Mouse (Mus musculus): ENCODE results near the gene Hfe. TPM values are rescaled to one million over a fixed set of nuclear protein-coding genes. Genes with fewer than 3 reads are reported as not detected.

Hfe gene
- polyA plus RNA-seq, 1 experiment from 2014 or later, result 7.9 TPM

DNA sequence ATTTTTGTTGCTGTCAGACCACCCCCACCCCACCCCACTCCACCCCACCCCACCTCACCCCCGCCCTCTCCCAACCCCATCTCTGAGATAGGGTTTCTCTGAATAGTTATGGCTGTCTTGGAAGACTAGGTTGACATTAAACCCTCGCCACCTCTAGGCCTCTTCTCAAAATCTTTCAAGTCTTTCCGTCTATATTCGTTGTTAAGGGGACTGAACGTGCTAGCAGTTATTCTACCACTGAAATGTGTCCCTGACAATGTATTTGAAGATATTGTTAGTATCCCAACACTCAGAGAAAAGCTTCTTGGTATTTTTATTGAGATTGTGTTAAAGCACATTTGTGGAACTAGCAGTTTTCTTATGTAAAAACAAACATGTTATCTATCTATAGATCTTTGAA lies 30.3 kb upstream of the Hfe start:
- Histone ChIP-seq H3K27me3 (replicated peaks) (no peaks in the 10 kb centered on the region), H3K4me1 (replicated peaks) (no peaks in the 10 kb centered on the region), H3K27ac (no peak overlapping the region), H3K9me3 (no peaks in the 10 kb centered on the region), H3K4me2 (replicated peaks) (peak overlapping the region; percentile 94), H3K4me3 (replicated peaks) (no peak overlapping the region), H3K9ac (no peak overlapping the region), H3K36me3 (no peaks in the 10 kb centered on the region)
- no peak for ATAC-seq
- WGBS, result 63% methylated on average over 5 of the region's 5 CpGs

- 19% methylated on average over 13 of the region's 13 CpGs for WGBS
- ATAC-seq, result no peak
- H3K27me3 ChIP-seq (replicated peaks), result no peaks in the 10 kb centered on the region
These were observed 29.7 kb upstream of the Hfe start for GRCm38 (mm10) chr13:23740256-23740840.

GRCm38 (mm10) chr13:23739922-23740252 lies 29.2 kb upstream of the Hfe start:
- peak overlapping the region; percentile 99 for H3K27ac ChIP-seq
- H3K27me3 ChIP-seq (replicated peaks), result no peaks in the 10 kb centered on the region
- peak overlapping the region; percentile 94 for H3K4me2 ChIP-seq (replicated peaks)
- peak overlapping the region; percentile 59 for H3K4me3 ChIP-seq (replicated peaks)
- H3K9me3 ChIP-seq, result no peaks in the 10 kb centered on the region
- H3K36me3 ChIP-seq, result no peaks in the 10 kb centered on the region
- ATAC-seq, result no peak
- under 1% methylated on average over 14 of the region's 14 CpGs for WGBS
- peak overlapping the region; percentile 91 for H3K9ac ChIP-seq
- H3K4me1 ChIP-seq (replicated peaks), result no peaks in the 10 kb centered on the region

More at GRCm38 (mm10) chr13:23740256-23740840, 29.7 kb upstream of the Hfe start:
- Histone ChIP-seq H3K36me3 (no peaks in the 10 kb centered on the region), H3K9ac (peak overlapping the region; percentile 91), H3K4me1 (replicated peaks) (no peaks in the 10 kb centered on the region), H3K4me2 (replicated peaks) (peak overlapping the region; percentile 94), H3K27ac (peak overlapping the region; percentile 99), H3K9me3 (no peaks in the 10 kb centered on the region), H3K4me3 (replicated peaks) (peak overlapping the region; percentile 59)

- H3K9ac ChIP-seq, result peak overlapping the region; percentile 91
- H3K4me1 ChIP-seq (replicated peaks), result no peaks in the 10 kb centered on the region
- ATAC-seq, result peak; percentile 90
- H3K9me3 ChIP-seq, result no peaks in the 10 kb centered on the region
- H3K27me3 ChIP-seq (replicated peaks), result no peaks in the 10 kb centered on the region
- H3K27ac ChIP-seq, result peak overlapping the region; percentile 99
- whole genome bisulfite sequencing, result under 1% methylated on average over 39 of the region's 39 CpGs
- no peaks in the 10 kb centered on the region for H3K36me3 ChIP-seq
- peak overlapping the region; percentile 94 for H3K4me2 ChIP-seq (replicated peaks)
- H3K4me3 ChIP-seq (replicated peaks), result peak overlapping the region; percentile 59
These were observed 28.6 kb upstream of the Hfe start for GRCm38 (mm10) chr13:23739069-23739921.

DNA sequence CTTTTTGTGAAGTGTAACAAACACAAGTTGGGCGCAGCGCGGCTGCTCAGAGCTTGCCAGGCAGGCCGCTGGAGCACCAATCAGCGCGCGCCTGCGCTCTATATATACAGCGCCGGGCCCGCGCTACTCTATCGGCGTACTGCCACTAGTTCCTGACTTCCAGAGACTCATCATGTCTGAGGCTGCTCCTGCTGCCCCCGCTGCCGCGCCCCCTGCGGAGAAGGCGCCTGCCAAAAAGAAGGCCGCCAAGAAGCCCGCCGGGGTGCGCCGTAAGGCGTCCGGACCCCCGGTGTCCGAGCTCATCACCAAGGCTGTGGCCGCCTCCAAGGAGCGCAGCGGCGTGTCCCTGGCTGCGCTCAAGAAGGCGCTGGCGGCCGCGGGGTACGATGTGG lies 28.0 kb upstream of the Hfe start, which contains the start of gene Hist1h1c:
Hist1h1c (plus strand) TSS at position 132 of the 392 bp plus-strand sequence.
- ATAC-seq, result peak; percentile 93
- Histone ChIP-seq H3K4me3 (replicated peaks) (peak within 1 kb of the TSS; percentile 59), H3K4me1 (replicated peaks) (no peaks in the 10 kb centered on the region), H3K27me3 (replicated peaks) (no peaks in the 10 kb centered on the region), H3K9ac (peak within 1 kb of the TSS; percentile 91), H3K27ac (peak within 1 kb of the TSS; percentile 99), H3K9me3 (no peaks in the 10 kb centered on the region), H3K36me3 (no peaks in the 10 kb centered on the region), H3K4me2 (replicated peaks) (peak within 1 kb of the TSS; percentile 94)
- 0% methylated on average over 38 of the region's 38 CpGs for WGBS

DNA sequence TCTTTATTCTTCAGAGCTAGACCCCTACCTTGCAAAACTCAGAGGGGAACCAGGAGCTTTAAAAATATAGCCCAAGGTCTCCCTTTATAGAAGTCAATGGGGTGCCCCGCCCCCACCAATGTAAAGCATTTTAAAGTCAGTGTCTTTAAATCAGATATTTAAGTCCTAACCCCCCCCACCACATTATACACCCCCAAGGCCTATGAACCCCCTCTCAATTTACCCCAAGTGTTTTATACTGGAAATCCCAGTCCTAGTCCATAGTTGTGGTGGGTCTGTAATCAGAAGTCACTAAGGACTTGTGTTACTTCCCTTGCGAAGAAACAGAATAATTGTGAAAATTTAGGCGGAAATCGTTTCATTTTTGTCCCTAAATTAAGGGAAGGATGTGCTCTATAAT lies 27.4 kb upstream of the Hfe start:
- 25% methylated on average over 4 of the region's 4 CpGs for WGBS
- Histone ChIP-seq H3K4me3 (replicated peaks) (no peak overlapping the region), H3K27ac (peak overlapping the region; percentile 99), H3K27me3 (replicated peaks) (no peaks in the 10 kb centered on the region), H3K4me1 (replicated peaks) (no peaks in the 10 kb centered on the region), H3K36me3 (no peaks in the 10 kb centered on the region), H3K4me2 (replicated peaks) (peak overlapping the region; percentile 94), H3K9ac (0 out of 2 replicates have a peak overlapping the region, but pooled peaks have one; percentile 91), H3K9me3 (no peaks in the 10 kb centered on the region)
- no peak for ATAC-seq

DNA sequence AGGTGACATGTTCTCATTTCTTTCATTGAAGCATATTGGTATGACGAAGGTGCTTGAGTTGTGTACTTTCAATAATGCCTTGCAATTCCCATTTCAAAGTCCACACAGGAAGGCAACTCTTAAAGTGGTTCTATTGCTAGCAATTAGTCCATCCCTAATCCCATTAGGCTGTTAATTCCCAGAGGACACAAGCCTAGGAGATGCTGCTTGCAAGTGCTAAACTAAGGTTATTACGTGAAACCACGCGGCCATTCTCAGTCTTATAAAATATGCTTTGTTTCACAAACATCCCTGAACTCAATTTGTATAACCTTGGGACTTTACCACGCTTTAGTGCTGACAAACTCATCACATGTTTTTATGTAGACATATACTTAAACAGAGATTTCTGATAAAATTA lies 26.4 kb upstream of the Hfe start:
- no peaks in the 10 kb centered on the region for H3K27me3 ChIP-seq (replicated peaks)
- no peak for ATAC-seq
- H3K4me3 ChIP-seq (replicated peaks), result no peak overlapping the region
- H3K27ac ChIP-seq, result no peak overlapping the region
- no peaks in the 10 kb centered on the region for H3K9me3 ChIP-seq
- no peak overlapping the region for H3K4me2 ChIP-seq (replicated peaks)
- H3K9ac ChIP-seq, result no peak overlapping the region
- H3K4me1 ChIP-seq (replicated peaks), result no peaks in the 10 kb centered on the region
- H3K36me3 ChIP-seq, result no peaks in the 10 kb centered on the region
- 84% methylated on average over 5 of the region's 5 CpGs for WGBS

DNA sequence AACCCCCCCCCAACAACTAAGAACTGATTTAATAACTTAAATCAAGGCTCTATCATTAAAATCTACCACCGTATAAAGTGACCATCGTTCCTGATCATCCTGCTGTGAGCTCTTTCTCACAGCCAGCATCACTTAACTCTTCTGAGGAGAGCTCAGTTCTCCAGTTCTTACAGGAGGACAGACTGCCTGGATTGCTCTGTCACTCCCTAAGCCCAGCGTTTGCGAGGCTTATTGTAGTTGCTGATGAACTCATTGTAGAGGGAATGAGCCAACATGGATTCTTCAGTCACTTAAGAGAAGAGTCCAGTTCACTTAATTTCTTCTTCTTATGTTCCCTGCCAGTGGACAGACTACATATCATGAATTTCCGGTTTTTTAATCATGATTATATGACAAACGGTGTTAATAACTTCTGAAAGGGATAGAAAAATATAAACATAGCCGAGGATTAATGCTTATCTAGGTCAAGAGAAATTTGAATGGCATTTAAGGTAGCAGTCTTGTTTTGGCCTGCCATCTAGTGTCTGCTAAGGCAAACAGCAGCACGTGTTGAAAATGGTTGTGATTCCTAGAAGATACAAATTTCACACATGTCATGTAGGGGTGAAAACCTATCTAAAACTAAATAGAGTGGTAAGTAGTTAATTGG lies 21.6 kb upstream of the Hfe start:
- H3K9me3 ChIP-seq, result no peaks in the 10 kb centered on the region
- no peak overlapping the region for H3K4me2 ChIP-seq (replicated peaks)
- ATAC-seq, result no peak
- H3K4me3 ChIP-seq (replicated peaks), result no peak overlapping the region
- H3K27me3 ChIP-seq (replicated peaks), result no peaks in the 10 kb centered on the region
- no peaks in the 10 kb centered on the region for H3K4me1 ChIP-seq (replicated peaks)
- H3K9ac ChIP-seq, result no peak overlapping the region
- 25% methylated on average over 8 of the region's 8 CpGs for WGBS
- no peak overlapping the region for H3K27ac ChIP-seq
- no peaks in the 10 kb centered on the region for H3K36me3 ChIP-seq

DNA sequence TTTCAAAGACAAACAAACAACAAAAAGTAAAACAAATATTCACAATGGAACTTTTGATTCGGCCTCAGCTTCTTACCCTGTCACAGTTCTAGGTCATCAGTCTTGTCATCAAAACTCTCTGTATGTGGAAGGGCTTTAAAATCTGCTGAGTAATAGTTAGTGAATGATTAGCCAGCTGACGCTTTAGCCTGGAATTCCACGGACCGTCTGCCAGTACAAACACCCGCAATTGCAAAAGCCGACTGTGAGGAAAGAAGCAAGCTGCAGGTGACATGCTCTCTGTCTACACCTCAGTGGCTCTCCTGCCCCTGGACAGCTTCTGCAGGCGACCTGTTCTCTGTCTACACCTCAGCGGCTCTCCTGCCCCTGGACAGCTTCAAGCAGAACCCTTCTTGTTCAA lies 19.8 kb upstream of the Hfe start:
- Histone ChIP-seq H3K9me3 (no peaks in the 10 kb centered on the region), H3K36me3 (no peaks in the 10 kb centered on the region), H3K9ac (no peak overlapping the region), H3K4me2 (replicated peaks) (peak overlapping the region; percentile 24), H3K4me3 (replicated peaks) (no peak overlapping the region), H3K27me3 (replicated peaks) (no peaks in the 10 kb centered on the region), H3K4me1 (replicated peaks) (no peaks in the 10 kb centered on the region), H3K27ac (no peak overlapping the region)
- WGBS, result 22% methylated on average over 8 of the region's 8 CpGs
- ATAC-seq, result peak; percentile 91

- no peak overlapping the region for H3K9ac ChIP-seq
- no peaks in the 10 kb centered on the region for H3K4me1 ChIP-seq (replicated peaks)
- no peak overlapping the region for H3K4me3 ChIP-seq (replicated peaks)
- no peak overlapping the region for H3K27ac ChIP-seq
- no peaks in the 10 kb centered on the region for H3K9me3 ChIP-seq
- H3K4me2 ChIP-seq (replicated peaks), result no peak overlapping the region
- 88% methylated on average over 5 of the region's 5 CpGs for WGBS
- no peaks in the 10 kb centered on the region for H3K36me3 ChIP-seq
- no peaks in the 10 kb centered on the region for H3K27me3 ChIP-seq (replicated peaks)
- ATAC-seq, result no peak
These were observed 19.1 kb upstream of the Hfe start for GRCm38 (mm10) chr13:23729706-23730105.

DNA sequence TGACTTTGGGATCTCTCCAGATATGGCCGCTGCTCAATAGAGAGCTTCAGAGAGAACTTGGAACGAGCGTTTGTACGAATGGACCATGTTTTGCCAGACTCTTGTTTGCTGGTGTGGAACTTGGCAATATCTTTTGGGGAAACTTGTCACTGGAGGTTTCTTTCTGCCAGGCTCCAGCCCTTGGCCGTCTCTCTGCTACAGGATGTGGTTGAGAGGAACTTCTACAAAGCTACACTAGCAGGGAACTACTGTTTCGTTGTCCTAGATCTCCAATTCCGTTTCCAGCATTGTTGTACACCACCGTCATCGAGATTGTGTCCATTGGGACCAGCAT lies 18.5 kb upstream of the Hfe start:
- Histone ChIP-seq H3K27ac (no peak overlapping the region), H3K4me3 (replicated peaks) (no peak overlapping the region), H3K4me2 (replicated peaks) (no peak overlapping the region), H3K9me3 (no peaks in the 10 kb centered on the region), H3K36me3 (no peaks in the 10 kb centered on the region), H3K9ac (no peak overlapping the region), H3K27me3 (replicated peaks) (no peaks in the 10 kb centered on the region), H3K4me1 (replicated peaks) (no peaks in the 10 kb centered on the region)
- WGBS, result 91% methylated on average over 9 of the region's 9 CpGs
- no peak for ATAC-seq

GRCm38 (mm10) chr13:23728472-23729191 lies 18.0 kb upstream of the Hfe start:
- no peaks in the 10 kb centered on the region for H3K36me3 ChIP-seq
- WGBS, result 89% methylated on average over 18 of the region's 18 CpGs
- no peak overlapping the region for H3K9ac ChIP-seq
- no peaks in the 10 kb centered on the region for H3K27me3 ChIP-seq (replicated peaks)
- no peak overlapping the region for H3K27ac ChIP-seq
- H3K4me2 ChIP-seq (replicated peaks), result no peak overlapping the region
- no peak overlapping the region for H3K4me3 ChIP-seq (replicated peaks)
- no peak for ATAC-seq
- no peaks in the 10 kb centered on the region for H3K4me1 ChIP-seq (replicated peaks)
- no peaks in the 10 kb centered on the region for H3K9me3 ChIP-seq

Data from intestine, embryonic 15.5 days (tissue).